Mouse (Mus musculus) naive thymus-derived CD4-positive, alpha-beta T cell, adult 5 months (primary cell): Measurements from ENCODE around the gene Gm20830. TPM values are rescaled to one million over a fixed set of nuclear protein-coding genes. Genes with fewer than 3 reads are reported as not detected.

ENCODE experiments used
- polyA plus RNA-seq: library from polyadenylated mRNA; unstranded; fragments of 100-300 nt; shearing (Covaris generic); gene quantifications from one replicate; pipeline ENCODE4 v1.2.1, GENCODE M21; 2017

The Gm20830 gene
- not detected for polyA plus RNA-seq

GRCm38 (mm10) chrY:6918182-6918581 is at the start of gene Gm20830:
Gene Gm20830 (minus strand): TSS chrY:6918282.

Other genes with a start within 250 kb of the Gm20830 start
- not detected for gene Gm21719, start 235.4 kb downstream of the Gm20830 start, polyA plus RNA-seq